Mouse (Mus musculus): ENCODE data around the gene Dpy19l3.

Dpy19l3 gene

GRCm38 (mm10) chr7:35646317-35647081, 107.8 kb downstream of the Dpy19l3 start:
- DNase-seq (ENCODE audit: extremely low spot score, low spot score), result peak; percentile 54

- no peak for DNase-seq (ENCODE audit: extremely low spot score, low spot score)
These were observed 114.2 kb downstream of the Dpy19l3 start for GRCm38 (mm10) chr7:35640072-35640471.

GRCm38 (mm10) chr7:35636874-35637273, 117.4 kb downstream of the Dpy19l3 start:
- DNase-seq (ENCODE audit: extremely low spot score, low spot score), result no peak

- DNase-seq (ENCODE audit: extremely low spot score, low spot score), result peak; percentile 40
These were observed 118.0 kb downstream of the Dpy19l3 start for GRCm38 (mm10) chr7:35636229-35636628.
